Mouse (Mus musculus): ENCODE results near the gene Slc9a1. TPM values are rescaled to one million over a fixed set of nuclear protein-coding genes. Genes with fewer than 3 reads are reported as not detected.

Gene Slc9a1
- polyA plus RNA-seq, 1 experiment from 2014 or later: 5.7 TPM

DNA sequence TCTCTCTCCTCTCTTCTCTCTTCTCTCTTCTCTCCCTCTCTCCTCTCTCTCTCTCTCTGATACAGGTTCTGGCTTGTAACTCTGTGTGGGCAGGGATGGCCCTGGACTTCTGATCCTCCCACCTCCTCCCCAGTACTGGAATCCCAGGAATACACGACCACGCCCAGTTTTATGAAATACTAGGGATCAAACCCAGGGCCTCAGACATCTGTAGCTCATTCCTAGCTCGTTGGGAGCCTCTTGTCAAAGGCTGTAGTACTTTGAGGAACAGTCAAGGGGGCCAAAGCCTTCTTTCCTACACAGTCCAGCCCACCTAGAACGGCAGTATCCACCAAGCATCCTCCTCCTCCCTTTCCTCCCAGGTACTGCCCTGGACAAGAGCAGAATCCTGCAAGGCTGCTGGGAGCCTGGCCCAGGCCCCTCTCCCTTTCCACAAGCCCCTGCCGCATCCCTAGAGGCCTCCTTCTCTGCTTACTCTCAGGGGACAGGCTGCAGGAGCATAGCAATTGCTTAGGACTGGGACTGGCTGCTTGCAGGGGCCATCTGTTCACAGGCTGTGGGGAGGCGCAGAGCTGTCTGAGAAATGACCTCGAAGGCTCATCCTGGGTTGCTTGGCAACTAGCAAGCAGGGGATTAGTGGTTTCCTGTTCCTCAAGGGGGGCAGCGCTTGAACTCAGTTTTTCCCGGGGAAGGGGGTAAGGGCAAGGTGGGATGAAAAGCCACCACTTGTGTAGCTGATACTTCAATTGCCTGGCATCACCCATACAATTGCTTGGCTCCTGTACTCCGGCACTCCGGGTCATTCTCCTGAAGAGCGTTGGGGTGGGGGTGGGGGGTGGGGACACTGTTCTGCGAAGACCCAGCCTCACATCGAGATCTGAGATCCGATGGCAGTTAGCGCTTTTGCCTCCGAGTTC, 70.2 kb downstream of the Slc9a1 start:
- H3K4me1 ChIP-seq (replicated peaks; ENCODE audit: insufficient read depth, low read length): peaks cover 13% of the 10 kb centered on the region; the same call in 1 of the 2 replicates
- H3K4me3 ChIP-seq (replicated peaks; ENCODE audit: low read depth, low read length): no peak overlapping the region
- no peaks in the 10 kb centered on the region for H3K9me3 ChIP-seq (replicated peaks; ENCODE audit: low read length)
- no peak for TF ChIP-seq CTCF (IDR thresholded peaks at IDR 0.05; ENCODE audit: low read depth)
- ATAC-seq (replicated peaks; ENCODE audit: low FRiP score, low read depth) (no peak), DNase-seq (ENCODE audit: low spot score) (peak; percentile 59)
- no peaks in the 10 kb centered on the region for H3K36me3 ChIP-seq (ENCODE audit: insufficient read depth, low read length)
- no peaks in the 10 kb centered on the region for H3K27me3 ChIP-seq (ENCODE audit: insufficient read depth, low read length)
- H3K27ac ChIP-seq: no peak overlapping the region
- H3K4me2 ChIP-seq (ENCODE audit: low read length): peak overlapping the region; percentile 41
- H3K9ac ChIP-seq (ENCODE audit: low read depth, low read length): no peak overlapping the region
- WGBS: 10% methylated on average over 17 of the region's 17 CpGs

GRCm38 (mm10) chr4:133440377-133440795, 70.9 kb downstream of the Slc9a1 start:
- Histone ChIP-seq H3K4me2 (ENCODE audit: low read length) (peak overlapping the region; percentile 41), H3K4me3 (replicated peaks; ENCODE audit: low read depth, low read length) (no peak overlapping the region), H3K4me1 (replicated peaks; ENCODE audit: insufficient read depth, low read length) (peaks cover 13% of the 10 kb centered on the region; the same call in 1 of the 2 replicates), H3K36me3 (ENCODE audit: insufficient read depth, low read length) (no peaks in the 10 kb centered on the region), H3K9me3 (replicated peaks; ENCODE audit: low read length) (no peaks in the 10 kb centered on the region), H3K27ac (no peak overlapping the region), H3K27me3 (ENCODE audit: insufficient read depth, low read length) (no peaks in the 10 kb centered on the region), H3K9ac (ENCODE audit: low read depth, low read length) (0 out of 2 replicates have a peak overlapping the region, but pooled peaks have one; percentile 18)
- 8% methylated on average over 6 of the region's 6 CpGs for WGBS
- no peak for DNase-seq (ENCODE audit: low spot score)
- ATAC-seq (replicated peaks; ENCODE audit: low FRiP score, low read depth): no peak
- no peak for TF ChIP-seq CTCF (IDR thresholded peaks at IDR 0.05; ENCODE audit: low read depth)

DNA sequence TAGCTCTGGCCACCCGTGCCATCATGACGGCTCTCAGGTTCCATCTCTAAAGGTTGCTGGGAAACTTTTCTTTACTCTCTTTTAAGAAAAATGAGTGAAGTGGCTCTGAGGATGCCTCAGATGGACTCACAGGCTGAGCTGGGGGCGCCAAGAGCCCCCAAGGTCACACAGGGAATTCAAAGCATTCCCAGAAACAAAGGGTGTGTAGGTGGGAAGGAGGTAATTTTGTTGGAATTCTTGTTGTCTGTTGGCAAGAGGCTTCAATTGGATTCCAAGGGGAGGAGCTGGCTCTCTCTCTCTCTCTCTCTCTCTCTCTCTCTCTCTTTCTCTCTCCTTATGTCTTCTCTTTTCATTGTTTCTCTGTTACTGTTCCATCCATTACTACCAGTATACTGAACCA, 72.7 kb downstream of the Slc9a1 start:
- Histone ChIP-seq H3K27me3 (ENCODE audit: insufficient read depth, low read length) (no peaks in the 10 kb centered on the region), H3K4me3 (replicated peaks; ENCODE audit: low read depth, low read length) (no peak overlapping the region)

GRCm38 (mm10) chr4:133443085-133443484, 73.6 kb downstream of the Slc9a1 start:
- no peak for DNase-seq (ENCODE audit: low spot score)
- WGBS: 56% methylated on average over 5 of the region's 5 CpGs
- Histone ChIP-seq H3K4me1 (replicated peaks; ENCODE audit: insufficient read depth, low read length) (peaks cover 13% of the 10 kb centered on the region; the same call in 1 of the 2 replicates), H3K27ac (no peak overlapping the region), H3K9ac (ENCODE audit: low read depth, low read length) (no peak overlapping the region), H3K4me3 (replicated peaks; ENCODE audit: low read depth, low read length) (no peak overlapping the region), H3K27me3 (ENCODE audit: insufficient read depth, low read length) (no peaks in the 10 kb centered on the region), H3K4me2 (ENCODE audit: low read length) (no peak overlapping the region), H3K9me3 (replicated peaks; ENCODE audit: low read length) (no peaks in the 10 kb centered on the region), H3K36me3 (ENCODE audit: insufficient read depth, low read length) (no peaks in the 10 kb centered on the region)
- ATAC-seq (replicated peaks; ENCODE audit: low FRiP score, low read depth): no peak
- no peak for TF ChIP-seq CTCF (IDR thresholded peaks at IDR 0.05; ENCODE audit: low read depth)

More for the DNA sequence above, 72.7 kb downstream of the Slc9a1 start:
- 56% methylated on average over 3 of the region's 3 CpGs for WGBS
- DNase-seq (ENCODE audit: low spot score) (no peak), ATAC-seq (replicated peaks; ENCODE audit: low FRiP score, low read depth) (no peak)
- no peak for TF ChIP-seq CTCF (IDR thresholded peaks at IDR 0.05; ENCODE audit: low read depth)
- H3K4me1 ChIP-seq (replicated peaks; ENCODE audit: insufficient read depth, low read length): peaks cover 13% of the 10 kb centered on the region; the same call in 1 of the 2 replicates
- H3K9me3 ChIP-seq (replicated peaks; ENCODE audit: low read length): no peaks in the 10 kb centered on the region
- no peaks in the 10 kb centered on the region for H3K36me3 ChIP-seq (ENCODE audit: insufficient read depth, low read length)
- no peak overlapping the region for H3K4me2 ChIP-seq (ENCODE audit: low read length)
- no peak overlapping the region for H3K27ac ChIP-seq
- H3K9ac ChIP-seq (ENCODE audit: low read depth, low read length): no peak overlapping the region

DNA sequence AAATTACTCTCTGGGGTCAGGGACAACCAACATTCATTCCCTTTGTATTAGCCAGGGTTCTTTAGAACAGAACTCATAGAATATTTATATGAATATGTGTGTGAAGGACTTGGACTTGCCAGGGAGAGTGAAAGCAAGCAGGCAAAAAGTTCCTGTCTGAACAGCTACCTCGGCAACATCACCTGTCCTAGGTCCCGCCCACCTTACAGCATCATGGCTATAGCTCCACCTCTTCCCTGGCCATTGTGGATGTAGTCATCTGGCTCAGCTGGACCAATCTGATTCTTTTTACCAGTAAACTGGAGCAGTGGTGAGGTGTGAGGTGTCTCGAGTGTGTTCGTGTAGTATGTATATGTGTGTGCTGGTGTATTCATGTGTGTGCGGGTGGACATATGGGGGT, 76.2 kb downstream of the Slc9a1 start:
- Histone ChIP-seq H3K4me2 (ENCODE audit: low read length) (no peak overlapping the region), H3K9ac (ENCODE audit: low read depth, low read length) (no peak overlapping the region), H3K9me3 (replicated peaks; ENCODE audit: low read length) (no peaks in the 10 kb centered on the region), H3K4me3 (replicated peaks; ENCODE audit: low read depth, low read length) (no peak overlapping the region), H3K36me3 (ENCODE audit: insufficient read depth, low read length) (no peaks in the 10 kb centered on the region), H3K4me1 (replicated peaks; ENCODE audit: insufficient read depth, low read length) (no peaks in the 10 kb centered on the region; the same call in 1 of the 2 replicates), H3K27ac (no peak overlapping the region), H3K27me3 (ENCODE audit: insufficient read depth, low read length) (no peaks in the 10 kb centered on the region)
- WGBS: 89% methylated on average over 5 of the region's 5 CpGs
- DNase-seq (ENCODE audit: low spot score) (no peak), ATAC-seq (replicated peaks; ENCODE audit: low FRiP score, low read depth) (no peak)
- no peak for TF ChIP-seq CTCF (IDR thresholded peaks at IDR 0.05; ENCODE audit: low read depth)

DNA sequence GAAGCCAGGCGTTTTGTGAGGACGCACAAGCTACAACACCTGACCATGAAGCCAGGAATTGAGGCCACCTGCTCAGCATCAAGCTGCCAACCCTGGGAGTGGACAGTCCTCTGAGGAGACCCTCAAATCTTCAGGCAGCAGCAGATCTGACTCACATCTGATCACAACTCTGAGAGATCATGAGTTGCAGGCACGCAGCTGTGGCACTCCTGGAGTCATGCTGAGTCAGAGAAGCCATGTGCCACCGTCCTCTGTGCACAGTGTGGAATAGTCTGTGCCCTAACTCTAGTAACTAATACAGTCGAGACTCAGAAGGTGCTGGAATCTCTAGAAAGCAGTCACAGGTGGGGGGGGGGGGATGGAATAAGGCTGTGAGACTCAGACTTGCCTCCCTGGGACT, 77.9 kb downstream of the Slc9a1 start:
- H3K36me3 ChIP-seq (ENCODE audit: insufficient read depth, low read length): no peaks in the 10 kb centered on the region
- no peaks in the 10 kb centered on the region for H3K9me3 ChIP-seq (replicated peaks; ENCODE audit: low read length)
- DNase-seq (ENCODE audit: low spot score): no peak
- 57% methylated on average over 5 of the region's 5 CpGs for WGBS
- no peaks in the 10 kb centered on the region for H3K4me1 ChIP-seq (replicated peaks; ENCODE audit: insufficient read depth, low read length)
- no peaks in the 10 kb centered on the region for H3K27me3 ChIP-seq (ENCODE audit: insufficient read depth, low read length)
- H3K4me2 ChIP-seq (ENCODE audit: low read length): no peak overlapping the region
- no peak overlapping the region for H3K27ac ChIP-seq
- no peak for TF ChIP-seq CTCF (IDR thresholded peaks at IDR 0.05; ENCODE audit: low read depth)
- ATAC-seq (replicated peaks; ENCODE audit: low FRiP score, low read depth): no peak
- H3K9ac ChIP-seq (ENCODE audit: low read depth, low read length): no peak overlapping the region
- no peak overlapping the region for H3K4me3 ChIP-seq (replicated peaks; ENCODE audit: low read depth, low read length)

Measured in kidney, postnatal 0 days (tissue).